Mouse (Mus musculus): ENCODE measurements around the gene Taar1. TPM values are rescaled to one million over a fixed set of nuclear protein-coding genes. Genes with fewer than 3 reads are reported as not detected.

Taar1 gene
- total and polyA plus RNA-seq, 2 experiments from 2014 or later = not detected

DNA sequence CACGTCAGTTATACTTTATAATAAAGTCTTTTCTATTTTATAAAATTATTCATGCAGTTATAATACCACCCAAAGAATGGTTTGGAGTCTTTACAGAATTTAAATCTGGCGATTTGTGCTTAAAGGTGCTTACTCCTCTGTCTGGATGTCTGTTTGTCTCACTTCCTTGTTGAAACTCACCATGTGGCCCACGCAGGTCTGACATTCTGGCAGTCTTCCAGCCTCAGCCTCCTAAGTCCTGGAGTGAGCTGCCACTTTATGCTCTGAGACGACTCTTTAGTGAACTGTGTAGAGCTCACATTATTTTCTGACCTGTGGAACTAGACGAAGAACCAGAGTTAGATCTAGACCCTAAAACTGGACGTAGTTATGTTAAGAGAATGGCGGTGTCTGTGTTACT, 27.9 kb downstream of the Taar1 start:
- no peaks in the 10 kb centered on the region for H3K27me3 ChIP-seq (ENCODE audit: insufficient read depth, low read length)
- no peak overlapping the region for H3K4me2 ChIP-seq (ENCODE audit: low read depth, low read length)
- TF ChIP-seq CTCF (IDR thresholded peaks at IDR 0.05; ENCODE audit: low read depth) = no peak
- H3K36me3 ChIP-seq (ENCODE audit: insufficient read depth, low read length) = no peaks in the 10 kb centered on the region
- H3K9me3 ChIP-seq (ENCODE audit: low read length) = no peaks in the 10 kb centered on the region
- H3K27ac ChIP-seq = no peak overlapping the region
- ATAC-seq (no peak), DNase-seq (ENCODE audit: low spot score) (no peak)
- 50% methylated on average over 7 of the region's 7 CpGs for WGBS
- no peaks in the 10 kb centered on the region for H3K4me1 ChIP-seq (ENCODE audit: insufficient read depth, low read length)
- H3K9ac ChIP-seq (replicated peaks; ENCODE audit: low read length) = no peak overlapping the region
- H3K4me3 ChIP-seq (ENCODE audit: low read length) = no peak overlapping the region

DNA sequence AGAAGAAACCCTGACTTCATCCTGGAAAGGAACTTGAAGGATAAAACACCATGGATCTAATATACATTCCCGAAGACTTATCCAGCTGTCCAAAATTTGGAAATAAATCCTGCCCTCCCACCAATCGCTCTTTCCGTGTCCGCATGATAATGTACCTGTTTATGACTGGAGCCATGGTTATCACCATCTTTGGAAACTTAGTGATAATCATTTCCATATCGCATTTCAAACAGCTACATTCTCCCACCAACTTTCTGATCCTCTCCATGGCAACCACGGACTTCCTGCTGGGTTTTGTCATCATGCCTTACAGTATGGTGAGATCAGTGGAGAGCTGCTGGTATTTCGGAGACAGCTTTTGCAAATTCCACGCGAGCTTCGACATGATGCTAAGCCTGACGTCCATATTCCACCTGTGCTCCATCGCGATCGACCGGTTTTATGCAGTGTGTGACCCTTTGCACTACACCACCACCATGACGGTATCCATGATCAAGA, 29.4 kb downstream of the Taar1 start, which contains the start of gene Taar3:
TSS of gene Taar3 (plus strand) at position 51 of the 498 bp plus-strand sequence.
- Histone ChIP-seq H3K36me3 (ENCODE audit: insufficient read depth, low read length) (no peaks in the 10 kb centered on the region), H3K27ac (no peak within 1 kb of the TSS), H3K4me2 (ENCODE audit: low read depth, low read length) (no peak within 1 kb of the TSS), H3K9me3 (ENCODE audit: low read length) (no peaks in the 10 kb centered on the region), H3K4me3 (ENCODE audit: low read length) (no peak within 1 kb of the TSS), H3K9ac (replicated peaks; ENCODE audit: low read length) (no peak within 1 kb of the TSS), H3K27me3 (ENCODE audit: insufficient read depth, low read length) (no peaks in the 10 kb centered on the region), H3K4me1 (ENCODE audit: insufficient read depth, low read length) (no peaks in the 10 kb centered on the region)
- TF ChIP-seq CTCF (IDR thresholded peaks at IDR 0.05; ENCODE audit: low read depth) = no peak
- WGBS = 68% methylated on average over 16 of the region's 16 CpGs
- ATAC-seq (no peak), DNase-seq (ENCODE audit: low spot score) (peak; percentile 33)

DNA sequence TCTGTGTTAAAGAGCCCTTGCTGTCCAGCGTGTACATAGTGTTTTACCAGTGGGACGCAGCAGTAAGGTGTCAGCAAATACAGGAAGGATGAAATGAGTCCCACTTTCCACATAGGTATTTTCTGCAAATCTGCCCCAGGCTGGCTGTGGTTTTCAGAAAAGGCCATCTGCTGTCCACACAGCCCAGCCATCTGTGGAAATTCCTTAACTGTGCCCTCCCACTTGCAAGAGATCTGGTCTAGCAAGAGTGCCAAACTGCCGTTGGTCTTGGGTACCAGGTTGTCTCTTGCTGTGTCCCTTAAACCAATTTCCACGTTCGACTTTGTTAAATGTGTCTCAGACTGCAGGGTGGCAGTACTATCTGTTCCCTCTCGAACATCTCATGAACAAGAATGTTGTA, 31.6 kb downstream of the Taar1 start:
- Histone ChIP-seq H3K4me2 (ENCODE audit: low read depth, low read length) (no peak overlapping the region), H3K9me3 (ENCODE audit: low read length) (no peaks in the 10 kb centered on the region), H3K27ac (no peak overlapping the region), H3K4me3 (ENCODE audit: low read length) (no peak overlapping the region), H3K36me3 (ENCODE audit: insufficient read depth, low read length) (no peaks in the 10 kb centered on the region), H3K9ac (replicated peaks; ENCODE audit: low read length) (no peak overlapping the region), H3K27me3 (ENCODE audit: insufficient read depth, low read length) (no peaks in the 10 kb centered on the region), H3K4me1 (ENCODE audit: insufficient read depth, low read length) (no peaks in the 10 kb centered on the region)
- 0 out of 2 replicates have a peak, but pooled peaks have one; percentile 43 for ATAC-seq
- DNase-seq (ENCODE audit: low spot score) = peak; percentile 9
- 65% methylated on average over 6 of the region's 6 CpGs for WGBS
- TF ChIP-seq CTCF (IDR thresholded peaks at IDR 0.05; ENCODE audit: low read depth) = no peak

DNA sequence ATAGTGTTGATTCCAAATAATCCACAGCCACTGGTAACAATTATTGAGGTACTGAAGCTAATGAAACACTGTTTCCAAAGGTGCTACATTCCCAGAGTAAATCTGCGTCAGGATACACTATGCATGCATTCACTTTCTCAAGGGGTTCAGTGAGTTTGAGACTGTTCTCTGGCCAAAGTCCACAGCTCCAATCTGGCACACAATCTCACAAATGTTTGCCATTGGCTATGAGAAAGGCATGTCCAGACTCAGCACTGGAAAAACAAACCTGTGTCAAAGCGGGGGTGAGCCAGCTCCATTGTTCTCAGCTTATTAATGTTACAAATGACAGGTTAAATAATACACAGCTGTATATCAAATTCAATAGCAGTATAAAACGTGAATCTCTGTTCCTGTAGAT, 38.9 kb downstream of the Taar1 start:
- no peak overlapping the region for H3K4me2 ChIP-seq (ENCODE audit: low read depth, low read length)
- H3K27me3 ChIP-seq (ENCODE audit: insufficient read depth, low read length) = no peaks in the 10 kb centered on the region
- H3K36me3 ChIP-seq (ENCODE audit: insufficient read depth, low read length) = no peaks in the 10 kb centered on the region
- H3K4me1 ChIP-seq (ENCODE audit: insufficient read depth, low read length) = no peaks in the 10 kb centered on the region
- no peak for TF ChIP-seq CTCF (IDR thresholded peaks at IDR 0.05; ENCODE audit: low read depth)
- no peak for DNase-seq (ENCODE audit: low spot score)
- no peak overlapping the region for H3K27ac ChIP-seq
- no peak overlapping the region for H3K9ac ChIP-seq (replicated peaks; ENCODE audit: low read length)
- no peak overlapping the region for H3K4me3 ChIP-seq (ENCODE audit: low read length)
- ATAC-seq = no peak
- WGBS = 60% methylated on average over 3 of the region's 3 CpGs
- H3K9me3 ChIP-seq (ENCODE audit: low read length) = no peaks in the 10 kb centered on the region

DNA sequence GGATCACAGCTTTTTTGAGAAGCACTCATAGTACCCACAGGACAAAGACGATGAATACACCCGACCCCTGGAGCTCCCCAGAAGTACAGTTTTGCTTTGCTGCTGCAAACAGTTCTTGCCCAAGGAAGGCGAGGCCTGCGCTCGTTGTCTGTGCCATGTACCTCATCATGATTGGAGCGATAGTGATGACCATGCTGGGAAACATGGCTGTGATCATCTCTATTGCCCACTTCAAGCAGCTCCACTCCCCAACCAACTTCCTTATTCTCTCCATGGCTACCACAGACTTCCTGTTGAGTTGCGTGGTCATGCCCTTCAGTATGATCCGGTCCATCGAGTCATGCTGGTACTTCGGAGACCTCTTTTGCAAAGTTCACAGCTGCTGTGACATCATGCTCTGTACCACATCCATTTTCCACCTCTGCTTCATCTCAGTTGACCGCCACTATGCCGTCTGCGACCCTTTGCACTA, 40.3 kb downstream of the Taar1 start, which contains the start of gene Taar4:
TSS of gene Taar4 (plus strand) at position 51 of the 472 bp plus-strand sequence.
- H3K9ac ChIP-seq (replicated peaks; ENCODE audit: low read length) = no peak within 1 kb of the TSS
- no peak within 1 kb of the TSS for H3K4me2 ChIP-seq (ENCODE audit: low read depth, low read length)
- H3K9me3 ChIP-seq (ENCODE audit: low read length) = no peaks in the 10 kb centered on the region
- 94% methylated on average over 13 of the region's 13 CpGs for WGBS
- DNase-seq (ENCODE audit: low spot score) (no peak), ATAC-seq (no peak)
- H3K4me3 ChIP-seq (ENCODE audit: low read length) = no peak within 1 kb of the TSS
- no peaks in the 10 kb centered on the region for H3K36me3 ChIP-seq (ENCODE audit: insufficient read depth, low read length)
- H3K4me1 ChIP-seq (ENCODE audit: insufficient read depth, low read length) = no peaks in the 10 kb centered on the region
- no peaks in the 10 kb centered on the region for H3K27me3 ChIP-seq (ENCODE audit: insufficient read depth, low read length)
- no peak for TF ChIP-seq CTCF (IDR thresholded peaks at IDR 0.05; ENCODE audit: low read depth)
- H3K27ac ChIP-seq = no peak within 1 kb of the TSS

DNA sequence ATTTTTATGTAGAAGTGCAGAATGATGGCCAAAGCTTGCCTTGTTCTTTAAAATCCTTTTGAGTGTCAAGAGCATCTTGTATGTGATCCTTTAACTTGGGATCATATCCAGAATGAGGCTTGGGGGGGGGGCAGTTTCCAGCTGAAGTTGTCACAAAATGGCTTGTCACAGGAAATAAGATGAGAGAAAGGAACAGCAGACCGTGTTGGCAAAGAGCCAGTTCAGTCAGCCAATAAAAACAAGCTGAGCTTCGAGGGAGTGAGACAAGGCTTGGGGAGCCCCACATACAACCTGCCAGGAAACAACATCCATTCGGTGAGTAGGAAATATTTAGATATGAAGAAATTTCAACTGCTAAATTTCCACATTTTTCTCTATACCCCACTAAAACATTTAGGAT, 43.3 kb downstream of the Taar1 start:
- Histone ChIP-seq H3K4me1 (ENCODE audit: insufficient read depth, low read length) (no peaks in the 10 kb centered on the region), H3K9me3 (ENCODE audit: low read length) (no peaks in the 10 kb centered on the region), H3K4me2 (ENCODE audit: low read depth, low read length) (no peak overlapping the region), H3K4me3 (ENCODE audit: low read length) (no peak overlapping the region), H3K27ac (no peak overlapping the region), H3K36me3 (ENCODE audit: insufficient read depth, low read length) (no peaks in the 10 kb centered on the region), H3K9ac (replicated peaks; ENCODE audit: low read length) (no peak overlapping the region), H3K27me3 (ENCODE audit: insufficient read depth, low read length) (no peaks in the 10 kb centered on the region)
- ATAC-seq = no peak
- DNase-seq (ENCODE audit: low spot score) = peak; percentile 39
- no peak for TF ChIP-seq CTCF (IDR thresholded peaks at IDR 0.05; ENCODE audit: low read depth)
- WGBS = 41% methylated on average over 3 of the region's 3 CpGs

DNA sequence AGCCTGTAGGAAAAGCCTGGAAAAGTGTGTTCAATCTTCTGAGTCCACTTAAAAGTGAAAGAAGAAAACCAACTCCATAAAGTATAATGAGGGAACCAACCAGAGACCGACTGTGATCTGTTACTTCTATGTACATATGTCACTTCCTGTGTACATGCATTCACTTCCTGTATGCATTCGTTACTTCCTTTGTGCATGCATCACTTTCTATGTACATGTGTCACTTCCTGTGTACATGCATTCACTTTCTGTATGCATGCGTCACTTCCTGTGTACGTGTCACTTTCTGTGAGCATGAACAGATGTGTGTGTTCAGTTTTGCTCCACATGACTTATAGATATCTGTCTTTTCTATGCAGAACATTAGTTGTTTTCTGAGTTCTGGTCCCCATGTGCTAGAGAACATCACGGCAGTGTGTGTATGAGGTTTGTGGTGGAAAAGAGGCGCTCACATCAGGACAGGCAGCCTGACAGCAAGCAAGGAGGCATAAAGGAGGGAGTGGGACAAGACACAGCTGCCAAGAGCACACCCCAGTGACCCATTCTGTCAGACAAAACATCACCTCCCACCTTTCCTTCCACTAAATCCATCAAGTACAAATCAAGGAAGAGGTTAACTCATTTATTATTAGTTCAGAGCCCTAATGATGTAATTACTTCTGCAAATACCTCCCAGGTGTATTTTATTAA, 44.9 kb downstream of the Taar1 start:
- Histone ChIP-seq H3K9me3 (ENCODE audit: low read length) (no peaks in the 10 kb centered on the region), H3K4me3 (ENCODE audit: low read length) (no peak overlapping the region), H3K27ac (no peak overlapping the region), H3K27me3 (ENCODE audit: insufficient read depth, low read length) (no peaks in the 10 kb centered on the region), H3K36me3 (ENCODE audit: insufficient read depth, low read length) (no peaks in the 10 kb centered on the region), H3K4me1 (ENCODE audit: insufficient read depth, low read length) (no peaks in the 10 kb centered on the region), H3K4me2 (ENCODE audit: low read depth, low read length) (no peak overlapping the region), H3K9ac (replicated peaks; ENCODE audit: low read length) (no peak overlapping the region)
- DNase-seq (ENCODE audit: low spot score) (no peak), ATAC-seq (no peak)
- TF ChIP-seq CTCF (IDR thresholded peaks at IDR 0.05; ENCODE audit: low read depth) = no peak
- WGBS = 88% methylated on average over 6 of the region's 6 CpGs
